Mouse (Mus musculus) kidney, postnatal 0 days (tissue): ENCODE results near the gene St7. TPM values are rescaled to one million over a fixed set of nuclear protein-coding genes. Genes with fewer than 3 reads are reported as not detected.

Experiments used
- ATAC-seq: fragments of 200-750 bp; cut with Nextera tagmentation; replicated peaks from 2 replicates; pipeline ENCODE4 v1.8.0; 2017; ENCODE audit warnings: low read depth, moderate number of reproducible peaks, moderate TSS enrichment, moderate library complexity; ENCODE audit not compliant: low FRiP score
- DNase-seq: peaks from one replicate; pipeline ENCODE4 v3.0.0-alpha.2; 2016; ENCODE audit warnings: low spot score
- H3K27ac ChIP-seq: fragments of 300-500 bp; sonication (generic); 2 replicates; pipeline ENCODE4 v1.5.1; 2014; ENCODE audit warnings: mild to moderate bottlenecking
- H3K27me3 ChIP-seq: fragments of 300-500 bp; sonication (generic); 2 replicates; pipeline ENCODE4 v1.6.1; 2014; ENCODE audit warnings: low read length, mixed read lengths; ENCODE audit not compliant: insufficient read depth
- H3K36me3 ChIP-seq: fragments of 300-500 bp; sonication (generic); 2 replicates; pipeline ENCODE4 v1.6.1; 2014; ENCODE audit warnings: low read length, mixed read lengths; ENCODE audit not compliant: insufficient read depth
- H3K4me1 ChIP-seq: fragments of 300-500 bp; sonication (generic); replicated peaks from 2 replicates; pipeline ENCODE4 v1.6.1; 2014; ENCODE audit warnings: antibody characterized with exemption, low read length, mixed read lengths; ENCODE audit not compliant: insufficient read depth
- H3K4me2 ChIP-seq: fragments of 300-500 bp; sonication (generic); 2 replicates; pipeline ENCODE4 v1.6.1; 2014; ENCODE audit warnings: mild to moderate bottlenecking, low read length, moderate library complexity, mixed read lengths
- H3K4me3 ChIP-seq: fragments of 300-500 bp; sonication (generic); replicated peaks from 2 replicates; pipeline ENCODE4 v1.5.1; 2014; ENCODE audit warnings: low read depth, low read length
- H3K9ac ChIP-seq: fragments of 300-500 bp; sonication (generic); 2 replicates; pipeline ENCODE4 v1.6.1; 2014; ENCODE audit warnings: low read depth, low read length
- H3K9me3 ChIP-seq: fragments of 300-500 bp; sonication (generic); replicated peaks from 2 replicates; pipeline ENCODE4 v1.6.1; 2016; ENCODE audit warnings: low read length, inconsistent platforms, mixed read lengths
- CTCF ChIP-seq: IDR thresholded peaks from 2 replicates; pipeline ENCODE4 v1.5.1; 2016; ENCODE audit warnings: antibody characterized with exemption, low read depth, mild to moderate bottlenecking, moderate library complexity
- WGBS: fragments of 180-500 bp; shearing (Covaris S2); extraction: QIAGEN DNeasy Blood & Tissue Kit; methylation state at CpG from one replicate; pipeline ENCODE4 v1.1.7; 2014; 5-methylcytosine and 5-hydroxymethylcytosine counted together
- polyA plus RNA-seq: library from polyadenylated mRNA; unstranded; fragments of >200 nt; fragmentation: Nextera tagmentation; extraction: Ambion mirVana; gene quantifications from 2 replicates; pipeline ENCODE4 v1.2.1, GENCODE M21; 2015

St7 gene
- polyA plus RNA-seq, 1 experiment from 2014 or later: 18.4 TPM

DNA sequence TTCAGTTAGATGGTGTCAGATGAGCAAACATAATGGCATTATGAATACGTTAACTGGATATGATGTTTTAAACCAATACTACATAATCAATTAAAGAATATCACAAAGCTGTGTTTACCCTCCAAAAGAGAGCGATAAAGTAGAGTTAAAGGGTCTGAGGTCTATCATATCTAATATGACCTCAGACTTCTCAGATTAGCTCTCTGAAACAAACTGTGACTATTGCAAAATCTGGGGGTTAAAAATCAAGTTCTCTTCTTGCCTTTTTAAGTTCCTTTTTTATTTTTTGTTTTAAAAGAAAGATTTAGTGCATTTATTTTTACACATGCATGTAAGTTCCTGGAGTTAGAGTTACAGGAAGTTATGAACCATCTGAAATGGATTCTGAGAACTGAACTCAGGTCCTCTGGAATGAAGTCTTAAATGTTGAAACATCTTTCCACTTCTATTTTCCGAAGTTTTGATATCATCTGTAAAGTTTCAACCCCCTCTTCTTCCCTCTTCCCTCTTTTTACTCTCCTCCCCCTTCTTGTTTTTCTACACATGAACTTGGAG is 86.0 kb downstream of the St7 start:
- H3K9ac ChIP-seq: no peak overlapping the region
- ATAC-seq: no peak

DNA sequence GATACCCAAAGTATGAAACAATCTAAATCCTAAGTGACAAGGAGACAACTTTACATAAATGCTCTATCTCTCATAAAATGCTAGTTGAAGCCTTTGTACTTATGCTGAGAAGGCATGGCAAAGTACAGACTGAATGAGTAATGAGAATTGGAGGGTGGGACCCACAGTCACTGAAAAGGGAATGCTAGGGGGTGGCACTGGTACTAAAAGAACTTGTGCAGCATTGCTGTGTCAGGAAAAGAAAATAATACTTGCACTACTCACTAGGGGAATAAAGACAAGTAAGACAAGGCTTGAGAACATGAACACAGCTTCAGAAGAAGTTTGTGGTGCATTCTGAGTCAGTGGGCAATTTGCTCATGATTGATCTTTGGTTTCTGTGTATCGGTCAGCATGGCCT is 90.8 kb downstream of the St7 start:
- no peaks in the 10 kb centered on the region for H3K36me3 ChIP-seq
- TF ChIP-seq CTCF: no peak
- 81% methylated on average over 1 of the region's 1 CpGs for WGBS

More for the DNA sequence above, 86.0 kb downstream of the St7 start:
- Histone ChIP-seq H3K27ac (no peak overlapping the region), H3K9me3 (no peaks in the 10 kb centered on the region), H3K27me3 (no peaks in the 10 kb centered on the region), H3K4me1 (no peaks in the 10 kb centered on the region), H3K4me3 (no peak overlapping the region), H3K4me2 (no peak overlapping the region), H3K36me3 (no peaks in the 10 kb centered on the region)
- 90% methylated on average over 3 of the region's 3 CpGs for WGBS
- no peak for DNase-seq
- TF ChIP-seq CTCF: no peak

DNA sequence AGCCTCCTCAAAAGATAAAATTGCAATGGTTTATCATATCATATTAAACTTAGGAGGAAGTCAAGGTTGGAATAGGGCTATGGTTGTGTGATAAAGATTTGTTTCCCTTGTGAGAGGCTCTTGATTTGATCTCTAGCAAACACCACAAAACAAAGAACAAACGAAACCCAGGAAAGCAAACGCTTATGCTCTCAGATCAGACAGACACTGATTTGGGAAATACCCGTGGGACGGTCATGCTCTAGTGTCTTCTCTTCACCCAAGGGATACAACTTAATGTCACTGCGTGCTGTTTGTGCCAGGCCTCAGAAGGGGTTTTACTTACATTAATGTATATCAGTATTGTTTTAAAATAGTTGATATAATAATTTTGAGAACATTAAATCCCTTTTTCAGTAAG is 91.8 kb downstream of the St7 start:
- H3K4me1 ChIP-seq: no peaks in the 10 kb centered on the region
- ATAC-seq (no peak), DNase-seq (no peak)
- no peak overlapping the region for H3K27ac ChIP-seq
- no peak overlapping the region for H3K4me3 ChIP-seq
- no peaks in the 10 kb centered on the region for H3K36me3 ChIP-seq
- 79% methylated on average over 5 of the region's 5 CpGs for WGBS
- H3K9ac ChIP-seq: no peak overlapping the region
- H3K27me3 ChIP-seq: no peaks in the 10 kb centered on the region
- TF ChIP-seq CTCF: no peak
- no peaks in the 10 kb centered on the region for H3K9me3 ChIP-seq
- H3K4me2 ChIP-seq: no peak overlapping the region

More for the DNA sequence above, 90.8 kb downstream of the St7 start:
- no peak overlapping the region for H3K9ac ChIP-seq
- H3K4me3 ChIP-seq: no peak overlapping the region
- no peaks in the 10 kb centered on the region for H3K27me3 ChIP-seq
- no peak overlapping the region for H3K4me2 ChIP-seq
- no peaks in the 10 kb centered on the region for H3K9me3 ChIP-seq
- ATAC-seq: no peak
- no peaks in the 10 kb centered on the region for H3K4me1 ChIP-seq
- no peak for DNase-seq
- H3K27ac ChIP-seq: no peak overlapping the region

DNA sequence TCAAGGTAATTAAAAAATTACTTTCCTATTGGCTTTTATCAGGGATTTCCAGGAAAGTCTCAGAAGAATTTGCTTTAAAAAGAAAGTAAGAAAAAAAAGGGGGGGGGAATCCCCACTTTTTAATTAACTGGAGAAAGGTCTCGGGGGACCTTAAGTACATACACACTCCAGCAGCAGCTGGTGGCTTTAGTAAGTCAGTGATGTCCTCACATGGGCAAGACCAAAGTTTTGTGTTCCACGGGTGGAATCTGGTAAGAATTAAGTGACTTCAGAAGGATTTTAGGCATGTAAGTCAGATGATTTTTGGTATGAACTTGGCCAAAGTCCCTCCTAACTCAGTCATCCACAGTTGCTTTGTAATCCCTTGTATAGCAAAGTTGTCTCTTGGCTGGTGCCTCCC is 92.5 kb downstream of the St7 start:
- H3K36me3 ChIP-seq: no peaks in the 10 kb centered on the region
- H3K27ac ChIP-seq: no peak overlapping the region
- 61% methylated on average over 2 of the region's 2 CpGs for WGBS
- H3K27me3 ChIP-seq: no peaks in the 10 kb centered on the region
- no peak overlapping the region for H3K9ac ChIP-seq
- H3K4me3 ChIP-seq: no peak overlapping the region
- no peaks in the 10 kb centered on the region for H3K4me1 ChIP-seq
- H3K9me3 ChIP-seq: no peaks in the 10 kb centered on the region
- ATAC-seq (no peak), DNase-seq (peak; percentile 37)
- TF ChIP-seq CTCF: no peak
- no peak overlapping the region for H3K4me2 ChIP-seq

DNA sequence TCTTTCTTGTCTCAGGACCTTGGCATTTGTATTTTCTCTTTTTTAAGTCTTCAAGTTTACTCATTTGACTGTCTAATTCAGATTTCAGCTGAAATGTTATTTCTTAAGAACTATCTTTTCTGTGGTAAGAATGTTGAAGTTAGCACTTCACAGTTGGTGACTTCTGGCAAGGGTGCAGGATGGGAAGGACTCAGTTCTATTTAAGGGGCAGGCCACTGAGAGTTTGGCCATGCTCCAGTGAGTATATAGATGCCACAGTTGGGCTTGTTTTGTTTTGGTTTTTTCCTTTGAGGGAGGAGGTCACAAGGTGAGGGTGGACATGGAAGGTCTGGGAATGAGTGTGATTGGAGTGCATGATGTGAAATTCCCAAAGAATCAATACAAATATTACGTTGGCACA is 95.1 kb downstream of the St7 start:
- WGBS: 81% methylated on average over 1 of the region's 1 CpGs
- TF ChIP-seq CTCF: no peak
- Histone ChIP-seq H3K4me2 (no peak overlapping the region), H3K4me3 (no peak overlapping the region), H3K9ac (no peak overlapping the region), H3K27me3 (no peaks in the 10 kb centered on the region), H3K27ac (no peak overlapping the region), H3K9me3 (no peaks in the 10 kb centered on the region), H3K4me1 (no peaks in the 10 kb centered on the region), H3K36me3 (no peaks in the 10 kb centered on the region)
- DNase-seq (no peak), ATAC-seq (no peak)

DNA sequence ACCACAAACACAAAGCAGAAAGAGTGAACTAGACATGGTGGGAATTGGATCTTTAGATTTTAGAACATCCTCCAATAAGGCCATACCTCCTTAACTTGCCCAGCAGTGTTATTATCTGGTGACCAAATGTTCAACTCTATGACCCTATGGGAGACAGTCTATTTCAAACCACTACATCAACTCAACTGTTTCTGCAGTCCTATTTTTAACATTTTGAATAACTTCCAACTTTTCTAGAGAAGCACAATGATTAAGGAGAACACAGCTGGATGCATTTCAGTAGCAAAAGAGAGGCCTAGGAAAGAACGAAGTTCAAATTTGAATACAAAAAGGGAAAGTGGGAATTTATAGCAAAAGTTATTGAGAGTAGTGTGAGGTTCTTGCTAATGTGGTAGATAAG is 97.5 kb downstream of the St7 start:
- DNase-seq (no peak), ATAC-seq (no peak)
- Histone ChIP-seq H3K36me3 (no peaks in the 10 kb centered on the region), H3K4me1 (no peaks in the 10 kb centered on the region), H3K27me3 (no peaks in the 10 kb centered on the region), H3K9ac (no peak overlapping the region), H3K4me3 (no peak overlapping the region), H3K27ac (no peak overlapping the region), H3K4me2 (no peak overlapping the region), H3K9me3 (no peaks in the 10 kb centered on the region)
- WGBS: 67% methylated on average over 1 of the region's 1 CpGs
- TF ChIP-seq CTCF: no peak

DNA sequence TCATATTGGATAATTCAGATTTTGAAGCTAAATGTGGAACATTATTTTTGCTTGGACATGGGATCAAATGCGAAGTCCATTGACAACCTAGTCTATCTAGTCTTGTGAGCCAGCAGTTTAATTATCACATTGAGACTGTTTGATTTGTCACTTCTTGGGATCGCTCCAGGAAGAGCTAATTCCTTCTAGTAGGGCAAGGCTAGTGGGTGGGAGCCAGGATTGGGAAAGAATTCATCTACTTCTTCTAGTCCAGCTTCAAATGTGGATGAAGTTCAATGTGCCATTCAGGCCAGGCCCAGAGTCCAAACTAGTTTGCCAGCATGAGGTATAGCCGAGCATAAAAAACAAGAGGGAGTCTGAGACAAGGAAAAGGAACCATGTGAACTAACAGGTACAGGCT is 100.7 kb downstream of the St7 start:
- Histone ChIP-seq H3K27ac (no peak overlapping the region), H3K9ac (no peak overlapping the region), H3K36me3 (no peaks in the 10 kb centered on the region), H3K4me2 (no peak overlapping the region), H3K27me3 (no peaks in the 10 kb centered on the region), H3K4me1 (no peaks in the 10 kb centered on the region), H3K4me3 (no peak overlapping the region), H3K9me3 (no peaks in the 10 kb centered on the region)
- 91% methylated on average over 3 of the region's 3 CpGs for WGBS
- no peak for ATAC-seq
- DNase-seq: no peak
- no peak for TF ChIP-seq CTCF
